Mouse (Mus musculus) intestine, embryonic 14.5 days (tissue): Measurements from ENCODE around the gene Igfbp7. TPM values are rescaled to one million over a fixed set of nuclear protein-coding genes. Genes with fewer than 3 reads are reported as not detected.

Source experiments
- polyA plus RNA-seq: library from polyadenylated mRNA; unstranded; fragments of >200 nt; fragmentation: Nextera tagmentation; extraction: Ambion mirVana; gene quantifications from 2 replicates; pipeline ENCODE4 v1.2.1, GENCODE M21; 2014

Igfbp7 gene
- polyA plus RNA-seq, 1 experiment from 2014 or later = 57.9 TPM

Other genes starting within 250 kb of the Igfbp7 start
- gene Spink2, start 196.6 kb downstream of the Igfbp7 start, polyA plus RNA-seq = 1.3 and 1.6 TPM in 2 replicates
- 33.6 and 35.7 TPM in 2 replicates for gene Rest, start 142.6 kb downstream of the Igfbp7 start, polyA plus RNA-seq
- 30.3 and 30.4 TPM in 2 replicates for gene Noa1, start 98.0 kb downstream of the Igfbp7 start, polyA plus RNA-seq
- gene Polr2b, start 97.9 kb downstream of the Igfbp7 start, polyA plus RNA-seq = 59.8 and 67.5 TPM in 2 replicates